Mouse (Mus musculus) small intestine, adult 2 months (tissue): ENCODE results near the gene Zfp462.

ENCODE experiments used
- CTCF ChIP-seq: fragments of 200-500 bp; IDR thresholded peaks from 2 replicates; pipeline ENCODE4 v1.5.1; 2012; ENCODE audit warnings: low read depth, mild to moderate bottlenecking, control low read depth, inconsistent platforms, low read length, moderate library complexity, mixed read lengths; ENCODE audit not compliant: insufficient replicate concordance, insufficient read length; ENCODE audit errors: extremely low read depth
- POLR2A ChIP-seq: fragments of 200-500 bp; IDR thresholded peaks from 2 replicates; pipeline ENCODE4 v1.6.1; 2012; ENCODE audit warnings: low read depth, mild to moderate bottlenecking, control low read depth, inconsistent platforms, low read length, moderate library complexity

- no peak for TF ChIP-seq POLR2A
- TF ChIP-seq CTCF: no peak
Measured at GRCm38 (mm10) chr4:55102382-55102781, 157.5 kb downstream of the Zfp462 start.
